Mouse (Mus musculus) embryonic facial prominence, embryonic 12.5 days (tissue): ENCODE measurements around the gene Nr2c1. TPM values are rescaled to one million over a fixed set of nuclear protein-coding genes. Genes with fewer than 3 reads are reported as not detected.
A peak's percentile ranks its signal among the peaks of the same experiment; 100 is the strongest.

ENCODE experiments used
- ATAC-seq: fragments of 200-750 bp; cut with Nextera tagmentation; 2 replicates; pipeline ENCODE4 v1.8.0; 2017; ENCODE audit not compliant: insufficient number of reproducible peaks, insufficient read depth, low FRiP score, low TSS enrichment
- H3K27ac ChIP-seq: fragments of 300-500 bp; sonication (generic); 2 replicates; pipeline ENCODE4 v1.5.1; 2016; ENCODE audit warnings: mild to moderate bottlenecking
- H3K27me3 ChIP-seq: fragments of 300-500 bp; sonication (generic); 2 replicates; pipeline ENCODE4 v1.6.1; 2016; ENCODE audit warnings: mild to moderate bottlenecking, moderate library complexity
- H3K36me3 ChIP-seq: fragments of 300-500 bp; sonication (generic); 2 replicates; pipeline ENCODE4 v1.6.1; 2016; ENCODE audit warnings: mild to moderate bottlenecking
- H3K4me1 ChIP-seq: fragments of 300-500 bp; sonication (generic); 2 replicates; pipeline ENCODE4 v1.6.1; 2016
- H3K4me2 ChIP-seq: fragments of 300-500 bp; sonication (generic); replicated peaks from 2 replicates; pipeline ENCODE4 v1.6.1; 2016; ENCODE audit warnings: mild to moderate bottlenecking, moderate library complexity
- H3K4me3 ChIP-seq: fragments of 300-500 bp; sonication (generic); 2 replicates; pipeline ENCODE4 v1.5.1; 2016; ENCODE audit warnings: mild to moderate bottlenecking
- H3K9ac ChIP-seq: fragments of 300-500 bp; sonication (generic); 2 replicates; pipeline ENCODE4 v1.6.1; 2016; ENCODE audit warnings: mild to moderate bottlenecking, moderate library complexity
- H3K9me3 ChIP-seq: fragments of 300-500 bp; sonication (generic); 2 replicates; pipeline ENCODE4 v1.6.1; 2016; ENCODE audit warnings: mild to moderate bottlenecking, moderate library complexity
- WGBS: fragments of 180-500 bp; shearing (Covaris S2); methylation state at CpG from one replicate; pipeline ENCODE4 v1.1.7; 2016; 5-methylcytosine and 5-hydroxymethylcytosine counted together
- polyA plus RNA-seq: library from polyadenylated mRNA; unstranded; fragments of >200 nt; fragmentation: Nextera tagmentation; extraction: Ambion mirVana; gene quantifications from 2 replicates; pipeline ENCODE4 v1.2.1, GENCODE M21; 2016

Gene Nr2c1
- 10.3 and 10.9 TPM in 2 replicates for polyA plus RNA-seq

GRCm38 (mm10) chr10:94147756-94148531 lies at the start of gene Nr2c1:
Gene Nr2c1, plus strand, starts transcription at chr10:94148023.
- 1% methylated on average over 64 of the region's 64 CpGs for WGBS
- peak within 1 kb of the TSS; percentile 91 for H3K4me3 ChIP-seq
- peaks cover 14% of the 10 kb centered on the region for H3K4me1 ChIP-seq
- H3K9ac ChIP-seq: peak within 1 kb of the TSS; percentile 89
- peak within 1 kb of the TSS; percentile 63 for H3K4me2 ChIP-seq
- H3K36me3 ChIP-seq: no peaks in the 10 kb centered on the region
- no peaks in the 10 kb centered on the region for H3K9me3 ChIP-seq
- ATAC-seq: peak; percentile 78
- peak within 1 kb of the TSS; percentile 86 for H3K27ac ChIP-seq
- no peaks in the 10 kb centered on the region for H3K27me3 ChIP-seq

- Histone ChIP-seq H3K4me1 (no peaks in the 10 kb centered on the region; the same call in 1 of the 2 replicates), H3K4me3 (no peak overlapping the region), H3K9ac (no peak overlapping the region), H3K27ac (no peak overlapping the region), H3K27me3 (no peaks in the 10 kb centered on the region), H3K9me3 (no peaks in the 10 kb centered on the region), H3K4me2 (no peak overlapping the region), H3K36me3 (no peaks in the 10 kb centered on the region)
- 83% methylated on average over 3 of the region's 3 CpGs for WGBS
- no peak for ATAC-seq
Measured at GRCm38 (mm10) chr10:94098100-94098499, 49.7 kb upstream of the Nr2c1 start.

- no peak overlapping the region for H3K4me3 ChIP-seq
- no peaks in the 10 kb centered on the region for H3K36me3 ChIP-seq
- H3K4me1 ChIP-seq: peaks cover 4% of the 10 kb centered on the region
- WGBS: 90% methylated on average over 10 of the region's 10 CpGs
- ATAC-seq: no peak
- H3K27ac ChIP-seq: no peak overlapping the region
- no peaks in the 10 kb centered on the region for H3K27me3 ChIP-seq
- H3K9ac ChIP-seq: no peak overlapping the region
- no peaks in the 10 kb centered on the region for H3K9me3 ChIP-seq
- H3K4me2 ChIP-seq: no peak overlapping the region
Measured at GRCm38 (mm10) chr10:94105498-94105897, 42.3 kb upstream of the Nr2c1 start.

GRCm38 (mm10) chr10:94107168-94107567 lies 40.7 kb upstream of the Nr2c1 start:
- Histone ChIP-seq H3K4me2 (no peak overlapping the region), H3K4me1 (peaks cover 13% of the 10 kb centered on the region), H3K36me3 (no peaks in the 10 kb centered on the region), H3K4me3 (no peak overlapping the region), H3K27ac (no peak overlapping the region), H3K27me3 (no peaks in the 10 kb centered on the region), H3K9ac (no peak overlapping the region), H3K9me3 (no peaks in the 10 kb centered on the region)
- ATAC-seq: no peak
- 70% methylated on average over 4 of the region's 4 CpGs for WGBS

- Histone ChIP-seq H3K9ac (no peak overlapping the region), H3K9me3 (no peaks in the 10 kb centered on the region), H3K4me1 (peaks cover 13% of the 10 kb centered on the region)
Measured at GRCm38 (mm10) chr10:94107607-94108006, 40.2 kb upstream of the Nr2c1 start.

GRCm38 (mm10) chr10:94108791-94109190 lies 39.0 kb upstream of the Nr2c1 start:
- WGBS: 88% methylated on average over 6 of the region's 6 CpGs
- Histone ChIP-seq H3K4me2 (no peak overlapping the region), H3K27ac (no peak overlapping the region), H3K9ac (no peak overlapping the region), H3K36me3 (no peaks in the 10 kb centered on the region), H3K4me3 (no peak overlapping the region), H3K9me3 (no peaks in the 10 kb centered on the region), H3K27me3 (no peaks in the 10 kb centered on the region), H3K4me1 (peaks cover 13% of the 10 kb centered on the region)
- ATAC-seq: no peak

More at GRCm38 (mm10) chr10:94107607-94108006, 40.2 kb upstream of the Nr2c1 start:
- Histone ChIP-seq H3K4me3 (no peak overlapping the region), H3K36me3 (no peaks in the 10 kb centered on the region), H3K27ac (no peak overlapping the region), H3K27me3 (no peaks in the 10 kb centered on the region), H3K4me2 (no peak overlapping the region)
- no peak for ATAC-seq
- WGBS: 89% methylated on average over 7 of the region's 7 CpGs

- 32% methylated on average over 9 of the region's 9 CpGs for WGBS
- no peak for ATAC-seq
- peak overlapping the region; percentile 80 for H3K27ac ChIP-seq
Measured at GRCm38 (mm10) chr10:94110834-94111754, 36.7 kb upstream of the Nr2c1 start.

GRCm38 (mm10) chr10:94112207-94112606 lies 35.6 kb upstream of the Nr2c1 start:
- no peak for ATAC-seq
- Histone ChIP-seq H3K27ac (no peak overlapping the region), H3K4me1 (peaks cover 16% of the 10 kb centered on the region), H3K4me2 (no peak overlapping the region), H3K27me3 (no peaks in the 10 kb centered on the region), H3K36me3 (no peaks in the 10 kb centered on the region), H3K4me3 (no peak overlapping the region), H3K9me3 (no peaks in the 10 kb centered on the region), H3K9ac (no peak overlapping the region)
- 86% methylated on average over 3 of the region's 3 CpGs for WGBS

More at GRCm38 (mm10) chr10:94110834-94111754, 36.7 kb upstream of the Nr2c1 start:
- no peak overlapping the region for H3K4me3 ChIP-seq
- H3K4me2 ChIP-seq: no peak overlapping the region
- H3K9me3 ChIP-seq: no peaks in the 10 kb centered on the region
- H3K36me3 ChIP-seq: no peaks in the 10 kb centered on the region
- no peaks in the 10 kb centered on the region for H3K27me3 ChIP-seq
- H3K9ac ChIP-seq: no peak overlapping the region
- peaks cover 16% of the 10 kb centered on the region for H3K4me1 ChIP-seq

- 31% methylated on average over 6 of the region's 6 CpGs for WGBS
- H3K9ac ChIP-seq: no peak overlapping the region
- no peak overlapping the region for H3K4me3 ChIP-seq
Measured at GRCm38 (mm10) chr10:94115893-94116599, 31.8 kb upstream of the Nr2c1 start.

GRCm38 (mm10) chr10:94116781-94117340 lies 31.0 kb upstream of the Nr2c1 start:
- no peaks in the 10 kb centered on the region for H3K27me3 ChIP-seq
- no peak overlapping the region for H3K27ac ChIP-seq
- peaks cover 3% of the 10 kb centered on the region; the same call in 1 of the 2 replicates for H3K4me1 ChIP-seq
- ATAC-seq: no peak
- H3K4me3 ChIP-seq: no peak overlapping the region
- H3K9me3 ChIP-seq: no peaks in the 10 kb centered on the region
- no peak overlapping the region for H3K4me2 ChIP-seq
- H3K36me3 ChIP-seq: 0 out of 2 replicates have a peak, but pooled peaks cover 6% of the 10 kb centered on the region
- no peak overlapping the region for H3K9ac ChIP-seq
- WGBS: 71% methylated on average over 12 of the region's 12 CpGs

More at GRCm38 (mm10) chr10:94115893-94116599, 31.8 kb upstream of the Nr2c1 start:
- Histone ChIP-seq H3K27ac (no peak overlapping the region), H3K4me1 (peaks cover 9% of the 10 kb centered on the region), H3K36me3 (0 out of 2 replicates have a peak, but pooled peaks cover 3% of the 10 kb centered on the region), H3K4me2 (no peak overlapping the region), H3K9me3 (no peaks in the 10 kb centered on the region), H3K27me3 (no peaks in the 10 kb centered on the region)
- ATAC-seq: no peak

- H3K9me3 ChIP-seq: no peaks in the 10 kb centered on the region
- no peak for ATAC-seq
- 85% methylated on average over 3 of the region's 3 CpGs for WGBS
Measured at GRCm38 (mm10) chr10:94117916-94118315, 29.9 kb upstream of the Nr2c1 start.

More at GRCm38 (mm10) chr10:94117916-94118315, 29.9 kb upstream of the Nr2c1 start:
- Histone ChIP-seq H3K36me3 (0 out of 2 replicates have a peak, but pooled peaks cover 6% of the 10 kb centered on the region), H3K4me1 (peaks cover 3% of the 10 kb centered on the region; the same call in 1 of the 2 replicates), H3K9ac (no peak overlapping the region), H3K27ac (no peak overlapping the region), H3K4me2 (no peak overlapping the region), H3K4me3 (no peak overlapping the region), H3K27me3 (no peaks in the 10 kb centered on the region)
